Mouse (Mus musculus): ENCODE measurements around the gene Mpz.

GRCm38 (mm10) chr1:171192283-171192682, 41.8 kb downstream of the Mpz start:
- TF ChIP-seq GATA1 (IDR thresholded peaks at IDR 0.05; ENCODE audit: borderline replicate concordance, low read length) (no peak), FLI1 (IDR thresholded peaks at IDR 0.05; ENCODE audit: low read length) (no peak)
